Mouse (Mus musculus) thymus, postnatal 0 days (tissue): ENCODE data around the gene Ggt5. TPM values are rescaled to one million over a fixed set of nuclear protein-coding genes. Genes with fewer than 3 reads are reported as not detected.
A peak's percentile ranks its signal among the peaks of the same experiment; 100 is the strongest.
"Not testable (repeated sequence)": the region's sequence is repeated elsewhere in the genome, so short reads cannot be mapped to it uniquely, and the experiment has no call there.

Experiments used
- DNase-seq: peaks from one replicate; pipeline ENCODE4 v3.0.0-alpha.2; 2015; ENCODE audit warnings: low spot score
- polyA plus RNA-seq: library from polyadenylated mRNA; unstranded; fragments of >200 nt; fragmentation: Nextera tagmentation; extraction: Ambion mirVana; gene quantifications from 2 replicates; pipeline ENCODE4 v1.2.1, GENCODE M21; 2015

The Ggt5 gene
- 11.9 and 12.0 TPM in 2 replicates for polyA plus RNA-seq

DNA sequence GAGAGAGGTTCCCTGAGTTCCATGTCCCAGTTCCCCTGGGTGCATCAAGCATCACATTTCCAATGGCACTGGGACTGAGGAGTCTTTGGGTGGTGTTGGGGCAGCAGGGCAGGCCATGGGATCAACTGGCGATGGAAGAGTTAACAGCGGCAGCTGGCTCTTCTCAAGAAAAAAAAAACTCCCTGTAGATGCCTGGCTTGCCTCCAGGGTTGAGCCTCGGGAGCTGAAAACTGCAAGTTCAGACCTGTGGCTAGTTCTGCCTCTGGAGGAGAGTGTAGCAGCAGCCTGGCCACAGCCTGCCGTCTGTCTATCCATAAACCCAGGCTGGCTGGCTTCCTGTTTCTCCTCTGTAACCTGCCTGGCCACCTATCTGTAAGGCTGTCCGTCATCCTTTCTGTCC is at the start of gene Ggt5:
Ggt5 (plus strand) TSS at position 212 of the 400 bp plus-strand sequence.
- peak; percentile 25 for DNase-seq

DNA sequence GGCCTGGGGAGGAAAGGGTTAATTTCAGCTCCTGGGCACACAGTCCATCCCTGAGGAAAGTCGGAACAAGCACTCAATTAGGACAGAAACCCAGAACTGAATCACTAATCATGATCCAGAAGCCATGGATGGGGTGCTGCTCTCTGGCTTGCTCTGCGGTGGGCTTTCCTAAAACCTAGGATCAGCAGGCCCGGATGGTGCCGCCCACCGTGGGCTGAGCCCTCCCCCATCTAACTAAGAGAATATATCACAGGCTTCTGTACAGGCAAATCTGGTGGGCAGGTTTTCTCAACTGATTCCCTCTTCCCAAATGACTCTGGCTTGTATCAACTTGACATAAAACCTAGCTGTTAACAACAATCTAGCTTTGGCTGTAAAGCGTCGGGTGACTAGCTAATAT is 41.2 kb upstream of the Ggt5 start:
- DNase-seq, result no peak

DNA sequence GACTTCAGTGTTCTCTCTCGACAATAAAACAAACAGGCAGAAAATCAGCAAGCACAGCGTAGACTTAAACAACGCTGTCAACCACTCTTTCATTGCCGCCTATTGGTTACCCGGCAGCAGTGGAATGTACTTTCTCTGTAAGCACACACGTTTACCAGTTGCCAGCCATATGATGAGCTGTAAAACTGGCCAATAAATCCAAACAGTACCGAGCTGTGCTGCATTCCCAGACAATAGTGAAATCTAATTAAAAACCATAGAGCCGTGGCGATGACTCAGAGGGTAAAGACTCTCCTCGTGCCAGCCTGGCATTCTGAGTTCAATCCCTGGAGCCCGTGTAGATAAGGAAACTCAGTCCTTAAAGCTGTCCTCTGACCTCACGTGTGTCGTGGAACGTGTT is 40.7 kb upstream of the Ggt5 start:
- DNase-seq, result no peak

DNA sequence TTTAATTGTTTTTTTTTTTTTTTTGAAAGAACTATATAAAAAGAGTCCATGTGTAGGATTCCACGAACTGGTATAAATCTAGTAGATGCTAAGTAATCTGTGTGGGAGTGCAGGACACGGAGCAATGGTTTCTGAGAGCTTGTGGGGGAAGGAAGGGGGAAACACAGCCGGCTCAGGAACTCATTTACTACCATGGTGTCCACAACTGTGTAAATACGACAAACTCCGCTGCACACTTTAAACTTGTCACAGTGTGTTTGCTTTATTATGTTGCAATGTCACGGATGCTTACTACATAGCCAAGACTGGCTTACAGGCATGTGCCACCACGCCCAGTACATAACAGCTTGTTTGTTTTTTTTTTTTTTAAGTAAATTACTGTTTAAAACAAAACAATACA is 39.3 kb upstream of the Ggt5 start:
- no peak for DNase-seq

DNA sequence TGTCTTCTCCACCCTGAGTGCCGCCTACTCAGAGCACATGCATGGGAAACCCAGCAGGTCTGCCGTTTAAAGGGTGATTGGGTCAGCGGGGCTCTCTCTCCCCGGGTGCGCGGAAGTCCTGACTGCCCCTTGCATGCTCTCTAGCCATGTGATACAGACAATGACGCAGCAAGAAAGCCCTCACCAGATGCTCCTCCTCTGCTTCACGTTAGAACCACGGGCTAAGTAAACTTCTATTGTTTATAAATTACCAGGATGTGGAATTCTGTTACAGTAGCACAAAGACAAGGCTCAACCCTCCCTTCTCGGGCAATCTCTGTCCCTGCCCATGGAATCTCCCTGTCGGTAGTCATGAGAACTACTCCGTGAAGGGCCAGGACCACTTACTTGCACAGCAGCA is 38.0 kb upstream of the Ggt5 start:
- DNase-seq, result no peak

DNA sequence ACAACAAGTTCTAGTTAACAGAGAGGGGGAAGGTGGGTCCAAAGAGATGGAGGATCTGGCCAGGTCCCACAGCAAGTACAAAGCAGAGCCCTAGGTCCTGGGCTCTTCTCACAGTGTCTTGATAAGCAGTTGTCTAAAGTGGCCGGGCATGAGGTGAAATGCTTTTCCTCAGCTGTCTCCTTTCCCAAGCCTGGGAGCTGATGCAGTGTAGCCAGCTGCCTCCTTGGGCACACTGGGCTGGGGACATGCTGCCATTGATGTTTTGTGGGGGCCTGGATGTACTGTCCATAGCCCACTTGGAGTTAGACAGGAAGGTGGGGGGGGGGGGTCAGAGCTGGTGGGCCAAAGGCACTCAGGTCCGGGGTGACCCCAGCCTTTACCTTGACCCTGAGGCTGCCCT is 37.0 kb upstream of the Ggt5 start:
- no peak for DNase-seq

- no peak for DNase-seq
These were observed 36.3 kb upstream of the Ggt5 start for GRCm38 (mm10) chr10:75552701-75553450.

DNA sequence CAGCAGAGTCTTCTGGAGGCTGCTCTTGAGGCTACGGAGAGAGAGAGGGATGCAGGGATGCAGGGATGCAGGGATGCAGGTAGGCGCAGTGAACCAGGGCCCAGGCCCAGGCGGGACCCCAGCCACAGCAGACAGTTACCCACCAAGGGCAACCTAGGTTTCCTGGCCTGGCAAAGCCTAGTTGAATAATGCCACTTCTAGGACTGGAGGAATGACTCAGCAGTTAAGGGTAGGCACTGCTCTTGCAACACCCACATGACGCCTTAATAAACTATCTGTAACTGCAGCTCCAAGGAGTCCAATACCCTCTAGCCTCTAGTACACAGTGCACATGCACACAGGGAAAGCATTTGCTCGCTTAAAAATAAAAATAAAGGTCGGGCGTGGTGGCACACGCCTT is 35.0 kb upstream of the Ggt5 start:
- DNase-seq, result no peak

- DNase-seq, result no peak
These were observed 33.6 kb upstream of the Ggt5 start for GRCm38 (mm10) chr10:75555557-75555956.

DNA sequence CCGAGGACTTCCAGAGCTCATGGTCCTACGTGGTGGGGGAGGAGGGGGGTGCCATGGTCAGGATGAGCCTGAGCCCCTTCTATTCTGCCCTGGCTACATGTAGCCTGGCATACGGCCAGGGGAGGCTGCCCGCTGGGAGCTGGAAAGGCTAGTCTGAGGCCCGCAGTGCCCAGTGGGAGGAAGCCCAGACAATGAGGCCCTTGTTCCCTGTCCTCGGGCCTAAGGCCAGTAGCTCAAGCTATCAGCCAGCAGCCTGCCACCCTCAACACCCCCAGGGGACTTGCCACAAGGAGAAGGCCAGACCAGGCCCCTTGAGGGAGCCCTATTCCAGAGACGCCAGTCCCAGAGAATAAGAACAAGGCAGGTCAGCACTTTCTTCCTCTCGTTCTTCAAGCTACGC is 33.1 kb upstream of the Ggt5 start:
- no peak for DNase-seq

DNA sequence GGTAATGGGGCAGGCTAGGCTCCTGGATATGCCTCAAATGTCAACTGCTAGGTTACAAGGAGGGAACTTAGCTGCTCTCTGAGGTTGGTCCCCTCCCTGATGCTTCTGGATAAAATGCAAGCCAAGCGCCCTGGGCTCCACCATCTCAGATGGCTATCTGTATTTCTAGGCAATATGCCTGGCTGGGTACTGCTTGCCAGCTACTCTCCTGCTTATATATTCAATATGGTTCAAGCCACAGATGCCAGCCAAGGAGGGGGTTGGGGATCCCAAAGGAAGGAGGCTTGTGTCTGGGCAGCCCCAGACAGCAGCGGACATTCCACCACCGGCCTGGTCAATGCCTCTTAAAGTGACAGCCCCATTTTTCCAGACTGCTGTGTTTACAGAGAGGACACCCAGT is 30.6 kb upstream of the Ggt5 start:
- no peak for DNase-seq

DNA sequence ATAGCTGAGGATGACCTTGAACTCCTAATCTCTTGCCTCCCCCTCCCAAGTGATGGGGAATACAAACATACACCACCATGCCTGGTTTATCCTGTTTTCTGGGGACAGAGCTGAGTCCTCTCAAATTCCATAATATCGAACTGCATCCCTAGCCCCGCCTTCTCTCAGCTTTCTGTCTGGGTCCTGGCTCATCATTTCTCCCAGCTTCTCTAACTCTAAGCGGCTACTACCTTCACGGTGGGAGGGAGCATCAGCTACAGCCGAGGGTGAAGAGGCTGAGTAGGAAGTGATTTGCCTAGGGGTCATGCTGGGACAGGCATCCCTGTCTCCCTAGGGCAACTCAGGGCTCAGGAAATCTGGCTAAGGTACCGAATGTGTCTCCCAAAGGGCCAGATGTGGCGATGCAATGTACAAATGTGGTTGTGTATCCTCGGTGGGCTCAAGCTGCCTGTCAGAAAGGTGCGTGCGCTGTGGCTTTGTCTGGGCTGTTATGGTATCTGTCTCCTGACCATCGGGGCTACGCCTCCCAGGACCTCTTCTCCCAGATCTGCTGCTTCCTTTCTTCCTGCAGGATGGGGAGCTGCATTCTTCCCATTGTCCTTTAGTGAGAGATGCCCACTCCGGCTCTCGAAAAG is 30.0 kb upstream of the Ggt5 start:
- no peak for DNase-seq

DNA sequence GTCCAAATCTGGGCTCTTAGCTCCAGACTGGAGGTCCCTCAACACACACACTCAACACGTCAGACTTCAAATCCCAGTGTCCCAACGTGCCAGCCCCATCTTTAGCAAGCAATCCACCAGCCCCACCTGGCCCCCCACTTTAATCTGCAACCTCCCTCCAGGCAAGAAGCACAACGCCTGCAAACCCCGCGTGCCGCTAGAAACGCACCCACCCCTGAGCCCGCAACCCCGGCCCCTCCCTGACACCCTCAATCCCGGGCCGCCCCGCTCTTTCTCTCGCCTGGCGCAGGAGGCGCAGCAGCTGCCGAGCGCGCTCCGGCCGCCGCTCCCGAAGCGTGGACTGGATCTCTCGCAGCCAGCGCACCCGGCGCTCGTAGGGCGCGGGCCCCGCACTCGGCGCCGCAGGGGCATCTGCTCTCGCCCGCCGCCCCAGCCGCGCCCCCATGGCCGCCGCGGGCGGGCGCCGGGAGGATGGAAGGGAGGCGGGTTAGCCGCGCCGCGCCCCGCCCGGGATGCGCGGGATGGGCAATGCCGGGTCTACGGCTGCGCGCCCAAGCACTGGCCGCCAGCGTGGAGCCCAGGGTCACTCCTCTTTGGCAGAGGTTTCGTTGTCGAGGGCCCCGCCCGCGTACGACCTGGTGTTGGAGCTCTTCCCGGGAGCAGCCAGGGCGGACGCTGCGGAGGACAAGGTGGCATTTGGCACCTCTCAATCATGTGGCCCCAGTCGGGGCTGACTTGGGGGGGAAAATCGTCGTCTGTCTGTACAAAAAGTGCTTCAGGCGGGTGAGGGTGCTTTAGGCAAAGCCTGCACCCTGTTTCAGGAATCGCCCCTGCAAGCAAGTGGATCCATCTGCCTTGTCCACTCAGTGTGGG is 29.2 kb upstream of the Ggt5 start, which contains the start of gene Lrrc75b:
Lrrc75b (minus strand) TSS at position 655 of the 873 bp plus-strand sequence.
- no peak for DNase-seq

- no peak for DNase-seq
These were observed 28.6 kb upstream of the Ggt5 start for GRCm38 (mm10) chr10:75560549-75560899.

DNA sequence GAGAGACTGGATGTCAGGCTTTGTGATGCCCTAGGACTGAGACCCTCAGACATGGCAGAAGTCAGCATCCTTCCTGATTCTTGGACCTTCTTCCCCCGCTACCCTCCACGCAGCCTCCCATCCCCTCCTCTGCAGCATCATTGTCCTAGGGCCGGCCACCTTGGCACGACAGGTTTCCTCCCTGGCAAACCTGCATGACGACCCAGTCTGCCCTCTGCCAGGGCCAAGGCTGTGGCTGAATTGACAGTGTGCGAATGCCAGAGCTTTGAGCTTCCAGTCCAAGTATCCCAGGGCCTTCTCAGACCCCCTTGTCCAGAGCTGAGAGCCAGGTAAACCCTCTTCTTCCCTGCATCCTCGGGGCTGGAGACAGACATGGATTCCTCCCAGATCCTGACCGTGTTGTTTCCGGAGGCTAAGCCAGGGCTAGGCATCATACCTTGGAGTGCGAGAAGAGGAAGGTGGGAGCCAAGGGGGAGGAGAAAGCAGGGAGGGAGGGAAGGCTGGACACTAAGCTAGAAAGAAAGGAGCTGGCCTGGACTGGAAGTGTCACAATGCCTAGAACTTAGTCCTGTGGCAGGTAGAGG is 28.0 kb upstream of the Ggt5 start, which contains the start of gene Ggt1:
Ggt1 (plus strand) TSS at position 534 of the 584 bp plus-strand sequence.
- DNase-seq, result no peak

DNA sequence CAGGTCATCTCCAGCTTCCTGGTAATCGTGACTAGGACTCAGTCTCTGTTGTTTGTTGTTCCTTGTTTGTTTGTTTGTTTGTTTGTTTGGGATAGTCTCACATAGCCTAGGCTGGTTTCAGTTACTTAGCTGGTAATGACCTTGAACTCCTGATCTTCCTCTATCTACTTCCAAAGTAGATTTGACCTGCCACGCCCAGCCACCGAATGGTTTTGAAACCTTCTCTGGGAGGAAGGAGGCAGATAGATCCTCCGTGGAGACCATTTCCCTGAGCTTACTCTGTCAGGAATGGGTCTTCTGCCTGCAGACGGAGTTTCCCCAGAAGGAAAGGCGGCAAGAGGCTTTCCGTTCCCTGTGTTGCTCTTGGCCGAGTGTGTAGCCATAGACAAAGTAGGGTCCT is 26.5 kb upstream of the Ggt5 start:
- DNase-seq, result no peak

DNA sequence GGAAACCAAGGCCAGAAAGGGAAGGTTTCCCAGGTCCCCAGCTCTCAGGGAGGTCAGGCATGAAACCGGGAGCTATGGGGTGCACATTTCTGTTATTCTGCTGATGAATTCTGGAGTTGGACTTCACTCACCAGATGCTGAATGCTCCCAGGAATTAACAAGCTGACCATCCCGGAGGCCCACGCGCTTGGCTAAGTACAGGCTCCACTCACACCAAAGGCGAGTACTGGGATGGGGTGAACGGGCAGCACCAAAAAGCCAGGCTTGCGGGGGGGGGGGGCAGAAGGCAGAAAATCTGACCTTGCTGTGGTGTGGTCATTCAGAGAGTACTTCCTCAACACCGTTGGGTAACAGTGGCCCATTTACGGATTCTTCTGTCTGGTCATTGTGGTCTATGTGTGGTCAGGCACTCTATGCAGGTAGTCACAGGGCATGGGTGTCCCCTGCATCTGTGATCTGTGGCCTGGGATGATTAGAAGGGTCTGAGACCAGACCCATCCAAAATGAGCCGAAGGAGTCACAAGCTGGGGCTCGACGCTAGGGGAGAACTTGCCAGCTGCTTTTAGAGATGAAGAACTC is 24.4 kb upstream of the Ggt5 start:
- no peak for DNase-seq

GRCm38 (mm10) chr10:75565436-75565835 is 23.7 kb upstream of the Ggt5 start:
- peak; percentile 88 for DNase-seq

- no peak for DNase-seq
These were observed 23.2 kb upstream of the Ggt5 start for GRCm38 (mm10) chr10:75565906-75566305.

DNA sequence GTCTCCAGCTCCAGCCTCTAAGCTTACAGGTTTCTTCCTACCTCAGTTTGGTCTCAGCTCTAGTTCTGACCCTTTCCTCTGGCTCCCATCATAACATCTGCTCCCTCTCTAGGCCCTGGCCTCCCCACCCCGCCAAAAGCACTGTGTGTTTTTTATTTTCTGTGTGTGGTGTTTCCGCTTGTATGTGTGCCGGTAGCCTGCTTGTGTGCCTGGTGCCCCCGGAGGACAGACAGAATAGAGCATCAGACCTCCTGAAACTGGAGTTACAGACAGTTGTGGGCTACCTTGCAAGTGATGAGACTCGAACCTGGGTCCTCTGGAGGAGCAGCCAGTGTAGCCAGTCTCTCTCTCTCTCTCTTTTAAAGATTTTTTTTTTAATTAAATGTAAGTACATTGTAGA is 22.8 kb upstream of the Ggt5 start:
- no peak for DNase-seq

GRCm38 (mm10) chr10:75566765-75567164 is 22.4 kb upstream of the Ggt5 start:
- not testable (repeated sequence) for DNase-seq
